Mouse (Mus musculus) limb, embryonic 12.5 days (tissue): Measurements from ENCODE around the gene Ankfn1. TPM values are rescaled to one million over a fixed set of nuclear protein-coding genes. Genes with fewer than 3 reads are reported as not detected.
A peak's percentile ranks its signal among the peaks of the same experiment; 100 is the strongest.

Source experiments
- ATAC-seq: fragments of 200-750 bp; cut with Nextera tagmentation; 2 replicates; pipeline ENCODE4 v1.8.0; 2017; ENCODE audit warnings: low read depth, moderate TSS enrichment; ENCODE audit not compliant: insufficient number of reproducible peaks, insufficient read depth, low FRiP score, low TSS enrichment
- H3K27ac ChIP-seq: fragments of 300-500 bp; sonication (generic); 2 replicates; pipeline ENCODE4 v1.5.1; 2016; ENCODE audit warnings: mild to moderate bottlenecking, moderate library complexity
- H3K27me3 ChIP-seq: fragments of 300-500 bp; sonication (generic); 2 replicates; pipeline ENCODE4 v1.6.1; 2016; ENCODE audit warnings: mild to moderate bottlenecking, moderate library complexity
- H3K36me3 ChIP-seq: fragments of 300-500 bp; sonication (generic); 2 replicates; pipeline ENCODE4 v1.6.1; 2016; ENCODE audit warnings: mild to moderate bottlenecking, moderate library complexity
- H3K4me1 ChIP-seq: fragments of 300-500 bp; sonication (generic); replicated peaks from 2 replicates; pipeline ENCODE4 v1.6.1; 2016
- H3K4me2 ChIP-seq: fragments of 300-500 bp; sonication (generic); 2 replicates; pipeline ENCODE4 v1.6.1; 2016; ENCODE audit warnings: mild to moderate bottlenecking, moderate library complexity
- H3K4me3 ChIP-seq: fragments of 300-500 bp; sonication (generic); replicated peaks from 2 replicates; pipeline ENCODE4 v1.5.1; 2016; ENCODE audit warnings: mild to moderate bottlenecking
- H3K9ac ChIP-seq: fragments of 300-500 bp; sonication (generic); replicated peaks from 2 replicates; pipeline ENCODE4 v1.6.1; 2016; ENCODE audit warnings: mild to moderate bottlenecking, moderate library complexity
- H3K9me3 ChIP-seq: fragments of 300-500 bp; sonication (generic); 2 replicates; pipeline ENCODE4 v1.6.1; 2016; ENCODE audit warnings: mild to moderate bottlenecking, moderate library complexity
- WGBS: fragments of 180-500 bp; shearing (Covaris S2); methylation state at CpG from one replicate; pipeline ENCODE4 v1.1.7; 2016; 5-methylcytosine and 5-hydroxymethylcytosine counted together
- polyA plus RNA-seq: library from polyadenylated mRNA; unstranded; fragments of >200 nt; fragmentation: Nextera tagmentation; extraction: Ambion mirVana; gene quantifications from 2 replicates; pipeline ENCODE4 v1.2.1, GENCODE M21; 2016

Gene Ankfn1
- polyA plus RNA-seq, 1 experiment from 2014 or later, result 0.53 TPM

DNA sequence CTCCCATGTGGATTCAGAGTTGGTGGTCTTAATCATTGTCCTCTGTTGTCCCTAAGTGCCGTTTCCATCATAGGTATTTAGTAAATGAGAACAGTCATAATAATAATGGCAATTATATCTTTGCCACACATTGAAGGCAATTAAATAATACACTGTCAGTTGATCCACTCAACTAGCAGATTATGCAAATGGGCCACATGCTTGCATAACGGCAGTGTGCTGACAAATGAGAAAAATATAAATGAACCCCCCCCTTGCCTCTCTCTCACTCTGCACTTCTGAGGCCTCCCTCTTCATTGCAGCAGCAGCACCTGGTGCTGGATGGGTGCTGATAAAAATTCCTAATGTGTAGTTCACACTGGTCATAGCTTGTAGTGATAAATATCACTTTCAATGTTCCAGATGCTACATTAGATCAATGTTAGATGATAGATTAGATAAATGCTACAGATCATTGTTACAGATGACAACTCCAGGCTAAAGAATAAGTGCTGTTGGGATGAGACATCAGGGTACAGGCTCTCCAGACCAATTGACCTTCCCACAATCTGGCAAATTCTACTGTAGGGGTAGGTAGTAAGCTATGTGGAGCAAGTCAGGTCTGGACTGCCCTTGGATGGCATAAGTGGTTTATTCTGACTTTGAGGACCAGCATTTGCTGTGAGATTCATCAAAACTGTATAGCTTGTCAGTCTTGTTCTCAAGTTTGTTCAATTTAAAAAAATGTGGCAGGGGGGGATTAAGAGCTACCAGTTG, 12.3 kb downstream of the Ankfn1 start:
- no peak overlapping the region for H3K4me2 ChIP-seq
- WGBS, result 41% methylated on average over 2 of the region's 2 CpGs
- peaks cover 3% of the 10 kb centered on the region; the same call in 1 of the 2 replicates for H3K27me3 ChIP-seq
- H3K4me3 ChIP-seq, result no peak overlapping the region
- no peaks in the 10 kb centered on the region for H3K9me3 ChIP-seq
- peaks cover 24% of the 10 kb centered on the region for H3K4me1 ChIP-seq
- no peak overlapping the region for H3K9ac ChIP-seq
- no peak for ATAC-seq
- H3K27ac ChIP-seq, result no peak overlapping the region
- no peaks in the 10 kb centered on the region for H3K36me3 ChIP-seq

DNA sequence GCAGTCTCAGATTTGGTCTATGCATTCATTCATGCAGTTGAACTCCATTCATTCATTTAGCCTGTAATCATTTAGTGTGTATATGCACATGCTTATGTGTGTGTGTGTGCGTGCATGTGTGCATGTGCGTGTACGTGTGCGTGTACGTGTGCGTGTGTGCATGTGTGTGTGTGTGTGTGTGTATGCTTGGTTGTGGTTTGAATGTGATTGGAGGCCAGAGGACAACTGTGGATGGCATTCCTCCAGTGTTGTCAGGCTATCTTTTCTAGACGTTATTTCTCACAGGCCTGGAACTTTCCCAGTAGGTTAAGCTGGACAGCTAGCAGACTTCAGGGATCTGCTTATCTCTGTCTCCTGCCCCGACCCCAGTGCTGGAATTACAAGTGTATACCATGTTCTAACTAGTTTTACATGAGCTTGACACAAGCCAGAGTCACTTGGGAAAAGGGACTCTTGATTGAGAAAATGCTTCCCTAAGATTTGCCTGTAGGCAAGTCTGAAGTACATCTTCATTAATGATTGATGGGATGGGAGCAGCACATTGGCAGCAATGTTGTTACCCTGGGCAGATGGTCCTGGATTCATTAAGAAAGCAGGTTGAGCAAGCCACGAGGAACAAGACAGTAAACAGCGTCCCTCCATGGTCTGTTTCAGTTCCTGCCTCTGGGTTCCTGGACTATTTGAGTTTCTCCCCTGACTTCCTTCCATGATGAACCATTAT, 43.3 kb downstream of the Ankfn1 start:
- no peaks in the 10 kb centered on the region for H3K36me3 ChIP-seq
- H3K4me3 ChIP-seq, result no peak overlapping the region
- no peaks in the 10 kb centered on the region for H3K9me3 ChIP-seq
- ATAC-seq, result no peak
- H3K4me2 ChIP-seq, result no peak overlapping the region
- H3K27ac ChIP-seq, result no peak overlapping the region
- H3K27me3 ChIP-seq, result no peaks in the 10 kb centered on the region; the same call in 1 of the 2 replicates
- no peaks in the 10 kb centered on the region for H3K4me1 ChIP-seq
- H3K9ac ChIP-seq, result no peak overlapping the region
- 85% methylated on average over 10 of the region's 10 CpGs for WGBS

- Histone ChIP-seq H3K36me3 (no peaks in the 10 kb centered on the region), H3K27ac (no peak overlapping the region), H3K9ac (no peak overlapping the region), H3K4me2 (no peak overlapping the region), H3K27me3 (no peaks in the 10 kb centered on the region; the same call in 1 of the 2 replicates), H3K4me1 (no peaks in the 10 kb centered on the region), H3K4me3 (no peak overlapping the region), H3K9me3 (no peaks in the 10 kb centered on the region)
- no peak for ATAC-seq
- WGBS, result 84% methylated on average over 7 of the region's 7 CpGs
Measured at GRCm38 (mm10) chr11:89733526-89733925, 43.9 kb downstream of the Ankfn1 start.

DNA sequence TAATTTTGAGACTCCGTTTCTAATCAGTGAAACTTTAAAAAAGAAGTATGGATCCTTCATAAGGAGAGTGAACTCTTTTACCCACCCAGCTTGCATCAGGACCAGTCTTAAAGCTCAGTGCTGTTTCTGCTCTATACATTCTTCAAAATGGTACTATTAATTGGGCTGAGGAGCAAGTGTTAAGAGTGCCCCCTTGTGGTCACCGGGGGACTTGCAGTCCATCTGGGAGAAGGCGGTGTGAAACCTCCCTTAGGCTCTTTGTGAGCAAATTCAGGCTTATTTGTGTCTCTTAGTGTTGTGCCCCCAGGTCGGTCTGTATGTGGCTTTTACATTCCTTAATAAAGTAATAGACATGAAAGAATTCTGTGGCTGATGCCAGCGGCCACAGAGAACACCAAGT, 56.6 kb downstream of the Ankfn1 start:
- H3K4me3 ChIP-seq, result no peak overlapping the region
- H3K4me1 ChIP-seq, result peaks cover 11% of the 10 kb centered on the region
- H3K27ac ChIP-seq, result no peak overlapping the region
- no peak overlapping the region for H3K9ac ChIP-seq
- no peaks in the 10 kb centered on the region for H3K36me3 ChIP-seq
- no peaks in the 10 kb centered on the region for H3K9me3 ChIP-seq
- no peak for ATAC-seq
- no peak overlapping the region for H3K4me2 ChIP-seq
- 15% methylated on average over 5 of the region's 5 CpGs for WGBS
- peaks cover 8% of the 10 kb centered on the region; the same call in 1 of the 2 replicates for H3K27me3 ChIP-seq

DNA sequence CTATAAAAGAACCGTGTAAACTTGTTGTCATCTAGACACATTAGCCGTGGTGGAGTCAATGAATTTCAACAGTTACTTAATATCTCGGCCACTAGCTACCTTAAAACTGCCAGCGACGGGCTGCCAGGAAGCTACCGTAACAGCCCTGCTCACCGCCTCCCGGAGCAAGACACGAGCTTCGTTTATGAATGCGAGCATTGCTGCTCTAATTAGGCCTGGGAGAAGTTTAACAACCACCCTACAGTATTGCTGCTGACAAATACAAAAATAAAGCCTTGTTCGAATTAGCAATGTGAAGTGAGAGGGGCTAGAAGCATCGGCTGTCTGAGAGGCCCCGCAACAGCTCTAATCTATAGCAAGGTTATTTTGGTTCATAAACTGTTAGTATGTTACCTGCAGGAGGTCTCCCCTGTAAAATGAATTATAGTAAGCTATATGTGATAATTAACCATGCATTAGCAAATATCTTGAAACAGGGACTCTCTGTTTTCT, 58.9 kb downstream of the Ankfn1 start:
- no peaks in the 10 kb centered on the region for H3K36me3 ChIP-seq
- H3K27me3 ChIP-seq, result peaks cover 8% of the 10 kb centered on the region; the same call in 1 of the 2 replicates
- H3K27ac ChIP-seq, result no peak overlapping the region
- no peak overlapping the region for H3K4me3 ChIP-seq
- peaks cover 6% of the 10 kb centered on the region; the same call in 1 of the 2 replicates for H3K9me3 ChIP-seq
- 29% methylated on average over 14 of the region's 14 CpGs for WGBS
- ATAC-seq, result peak; percentile 57; the same call in 1 of the 2 replicates
- H3K4me1 ChIP-seq, result peaks cover 11% of the 10 kb centered on the region
- peak overlapping the region; percentile 3; the same call in 1 of the 2 replicates for H3K4me2 ChIP-seq
- no peak overlapping the region for H3K9ac ChIP-seq

DNA sequence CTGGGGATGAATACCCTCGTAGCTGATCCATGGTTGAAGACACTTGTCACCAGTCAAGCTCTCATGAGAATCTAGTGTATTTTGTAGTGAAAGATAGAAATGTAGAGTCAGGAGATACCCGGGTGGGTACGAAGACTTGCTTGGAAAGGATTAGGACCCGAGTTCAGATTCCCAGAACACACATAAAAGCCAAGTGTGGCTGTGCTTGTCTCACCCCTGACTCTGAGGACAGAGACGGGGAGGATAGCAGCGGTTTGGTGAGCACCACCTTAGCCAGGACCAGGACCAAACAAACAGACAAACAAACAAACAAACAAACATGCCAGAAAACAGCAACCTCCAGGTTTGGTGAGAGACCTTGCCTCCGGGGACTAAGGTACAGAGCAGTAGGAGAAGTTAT, 61.1 kb downstream of the Ankfn1 start:
- no peak overlapping the region for H3K4me3 ChIP-seq
- WGBS, result 90% methylated on average over 7 of the region's 7 CpGs
- no peak overlapping the region for H3K27ac ChIP-seq
- no peak for ATAC-seq
- H3K4me1 ChIP-seq, result peaks cover 10% of the 10 kb centered on the region
- H3K27me3 ChIP-seq, result 0 out of 2 replicates have a peak, but pooled peaks cover 5% of the 10 kb centered on the region
- H3K9me3 ChIP-seq, result peaks cover 6% of the 10 kb centered on the region; the same call in 1 of the 2 replicates
- no peak overlapping the region for H3K4me2 ChIP-seq
- no peaks in the 10 kb centered on the region for H3K36me3 ChIP-seq
- H3K9ac ChIP-seq, result no peak overlapping the region

GRCm38 (mm10) chr11:89708526-89708925, 68.9 kb downstream of the Ankfn1 start:
- no peak overlapping the region for H3K4me2 ChIP-seq
- H3K4me3 ChIP-seq, result no peak overlapping the region
- ATAC-seq, result no peak
- no peaks in the 10 kb centered on the region for H3K4me1 ChIP-seq
- peaks cover 4% of the 10 kb centered on the region; the same call in 1 of the 2 replicates for H3K27me3 ChIP-seq
- 92% methylated on average over 7 of the region's 7 CpGs for WGBS
- H3K27ac ChIP-seq, result no peak overlapping the region
- H3K36me3 ChIP-seq, result no peaks in the 10 kb centered on the region
- H3K9me3 ChIP-seq, result no peaks in the 10 kb centered on the region
- H3K9ac ChIP-seq, result no peak overlapping the region

DNA sequence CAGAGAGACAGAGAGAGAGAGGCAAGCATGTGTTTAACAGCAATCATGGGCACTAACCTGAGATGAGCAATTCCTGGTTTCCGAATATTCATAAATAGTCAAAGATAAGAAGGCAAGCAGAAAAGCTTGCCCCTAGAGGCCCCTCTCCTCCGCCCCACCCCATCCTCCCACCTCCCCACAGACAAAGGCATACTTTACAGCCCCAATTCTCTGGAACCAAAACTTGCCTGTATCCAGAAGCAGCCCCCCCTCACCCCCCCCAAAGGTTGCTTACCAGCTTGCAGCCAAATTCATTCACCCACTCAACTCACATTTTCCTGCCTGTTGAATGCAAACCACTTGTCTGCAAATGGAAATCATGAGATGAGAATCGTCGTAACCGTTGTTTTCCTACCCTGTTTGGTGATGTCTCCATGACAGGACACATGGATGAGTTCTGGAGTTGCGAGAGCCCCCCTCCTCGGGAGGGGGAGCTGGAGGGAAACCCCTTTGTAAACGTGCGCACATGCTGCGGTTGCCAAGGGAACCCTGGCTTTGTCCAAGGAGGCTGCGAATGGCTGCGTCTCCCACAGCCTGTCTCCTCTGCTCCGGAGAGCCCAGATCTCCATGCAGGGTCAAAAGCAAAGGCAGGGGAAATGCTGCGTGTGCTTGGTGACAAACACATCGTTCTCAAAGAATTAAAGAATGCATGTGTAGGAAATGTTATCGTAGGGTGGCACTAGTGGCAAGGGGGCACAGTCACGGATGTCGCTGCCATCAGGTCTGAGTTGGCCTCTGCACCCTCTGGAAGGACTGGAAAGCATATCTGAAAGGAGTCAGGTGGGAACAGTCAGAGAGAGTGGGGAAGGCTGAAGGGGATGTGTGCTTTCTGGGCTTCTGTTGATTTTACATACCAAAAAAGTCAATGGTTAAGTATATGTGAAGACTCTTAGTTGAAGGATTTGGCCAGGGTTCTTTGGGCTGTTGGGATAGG, 80.7 kb downstream of the Ankfn1 start:
- H3K4me2 ChIP-seq, result peak overlapping the region; percentile 19; the same call in 1 of the 2 replicates
- no peaks in the 10 kb centered on the region for H3K36me3 ChIP-seq
- no peaks in the 10 kb centered on the region for H3K9me3 ChIP-seq
- no peak overlapping the region for H3K4me3 ChIP-seq
- H3K27ac ChIP-seq, result no peak overlapping the region
- no peaks in the 10 kb centered on the region; the same call in 1 of the 2 replicates for H3K4me1 ChIP-seq
- H3K9ac ChIP-seq, result no peak overlapping the region
- ATAC-seq, result no peak
- H3K27me3 ChIP-seq, result peaks cover 32% of the 10 kb centered on the region
- WGBS, result 55% methylated on average over 18 of the region's 18 CpGs

DNA sequence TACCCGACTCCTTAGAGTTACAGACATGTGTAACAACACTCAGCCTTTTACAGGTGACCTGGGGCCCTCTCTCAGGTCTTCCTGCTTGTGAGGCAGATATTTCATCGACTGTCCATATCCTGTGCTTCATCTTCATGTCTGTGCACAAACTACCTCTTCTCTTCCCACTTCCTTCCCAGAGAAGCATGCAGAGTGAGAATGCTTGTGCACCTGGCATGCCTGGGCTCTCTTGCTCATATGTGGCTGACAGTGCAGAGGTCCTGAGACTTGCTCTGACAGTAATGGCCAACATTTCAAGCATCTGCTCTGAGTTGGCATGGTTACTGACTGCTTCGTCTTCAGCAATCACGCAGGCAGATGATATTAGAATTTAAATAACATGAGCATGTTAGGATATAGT, 83.8 kb downstream of the Ankfn1 start:
- H3K4me2 ChIP-seq, result no peak overlapping the region
- no peaks in the 10 kb centered on the region; the same call in 1 of the 2 replicates for H3K4me1 ChIP-seq
- H3K27ac ChIP-seq, result no peak overlapping the region
- H3K27me3 ChIP-seq, result peaks cover 36% of the 10 kb centered on the region
- ATAC-seq, result no peak
- no peak overlapping the region for H3K9ac ChIP-seq
- no peaks in the 10 kb centered on the region for H3K36me3 ChIP-seq
- 88% methylated on average over 4 of the region's 4 CpGs for WGBS
- no peaks in the 10 kb centered on the region for H3K9me3 ChIP-seq
- no peak overlapping the region for H3K4me3 ChIP-seq

DNA sequence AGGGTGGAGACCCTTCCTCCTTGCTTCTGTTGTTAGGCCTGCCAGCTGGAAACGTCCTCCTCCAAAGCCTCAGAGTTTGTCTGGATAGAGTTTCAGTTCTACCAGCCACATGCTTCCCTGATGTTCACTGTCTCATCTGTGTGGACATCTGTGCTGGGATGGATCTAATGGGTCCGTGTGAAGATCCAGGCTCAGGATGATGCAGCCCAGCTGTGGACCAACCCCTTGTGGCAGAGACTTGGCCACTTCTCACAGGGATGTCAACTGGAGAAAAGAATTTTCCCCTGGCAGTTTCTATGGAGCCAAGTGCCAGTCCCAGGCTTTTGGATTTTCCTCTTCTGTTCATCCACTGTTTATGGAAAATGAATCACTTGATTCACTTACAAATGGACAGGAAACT, 100.5 kb downstream of the Ankfn1 start:
- H3K27ac ChIP-seq, result no peak overlapping the region
- no peak for ATAC-seq
- no peaks in the 10 kb centered on the region for H3K36me3 ChIP-seq
- peaks cover 3% of the 10 kb centered on the region; the same call in 1 of the 2 replicates for H3K4me1 ChIP-seq
- peaks cover 11% of the 10 kb centered on the region for H3K27me3 ChIP-seq
- 64% methylated on average over 2 of the region's 2 CpGs for WGBS
- no peak overlapping the region for H3K9ac ChIP-seq
- H3K9me3 ChIP-seq, result no peaks in the 10 kb centered on the region
- H3K4me2 ChIP-seq, result no peak overlapping the region
- H3K4me3 ChIP-seq, result no peak overlapping the region
